In the genomic region with DNA sequence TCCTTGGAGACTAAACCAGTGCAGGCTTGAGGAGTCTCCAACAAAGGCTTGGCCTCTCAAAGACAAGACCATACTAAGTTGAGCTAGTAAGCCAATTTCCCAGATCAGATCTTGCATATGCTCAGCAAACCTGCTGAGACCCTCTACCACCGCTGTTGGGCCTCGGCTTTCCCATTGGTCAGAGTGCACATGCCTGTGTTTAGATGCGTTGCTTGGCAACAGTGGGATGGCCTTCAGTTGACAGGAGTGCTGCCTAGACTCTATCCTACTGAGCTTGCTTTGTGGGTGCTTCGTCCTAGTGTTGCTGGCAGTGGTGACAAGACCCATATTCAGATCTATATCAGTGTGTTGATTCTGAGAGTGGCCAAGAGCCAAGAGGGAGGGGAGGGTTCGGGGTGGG, we compare ENCODE assay signal across 26 mouse cellular contexts. TPM values are rescaled to one million over a fixed set of nuclear protein-coding genes. Genes with fewer than 3 reads are reported as not detected.
DNase-seq lines count a peak whose midpoint lies in the region; ATAC-seq and TF ChIP-seq lines count a peak whose summit lies in the region.
"Had no signal": no experiment of that assay in that cellular context is flagged by ENCODE, and none has a peak within 500 bp of the region (broad histone marks: within the 10 kb centered on the region; RNA-seq: fewer than 3 reads in every experiment).

No protein-coding gene starts in this region.

- no peak overlapping the region for H3K4me2 ChIP-seq in forebrain, embryonic 11.5 days (ENCODE audit: low read depth, low read length, severe bottlenecking)
- H3K4me2 ChIP-seq in forebrain, embryonic 12.5 days: no peak overlapping the region
- no peak overlapping the region for H3K4me2 ChIP-seq in midbrain, embryonic 12.5 days (replicated peaks)
- H3K4me2 ChIP-seq in midbrain, embryonic 16.5 days (ENCODE audit: low read length): no peak overlapping the region
- H3K4me2 ChIP-seq: embryonic facial prominence, embryonic 13.5 days; liver, embryonic 11.5 days had no signal

- TF ChIP-seq POLR2A in brain, embryonic 14.5 days (IDR thresholded peaks at IDR 0.05; ENCODE audit: borderline replicate concordance, extremely low read depth, insufficient read depth, insufficient read length, poor library complexity, severe bottlenecking): no peak

- ATAC-seq in forebrain, embryonic 11.5 days (replicated peaks; ENCODE audit: low FRiP score): 0 out of 2 replicates have a peak, but pooled peaks have one; percentile 58
- ATAC-seq in forebrain, embryonic 12.5 days (ENCODE audit: low FRiP score): no peak; the same call in 1 of the 2 replicates
- peak; percentile 52; the same call in 1 of the 2 replicates for ATAC-seq in midbrain, embryonic 12.5 days (ENCODE audit: low FRiP score, low read depth)
- no peak for ATAC-seq in midbrain, embryonic 16.5 days

- no peak overlapping the region for H3K9ac ChIP-seq in forebrain, embryonic 11.5 days (ENCODE audit: low read length)
- no peak overlapping the region for H3K9ac ChIP-seq in forebrain, embryonic 12.5 days
- H3K9ac ChIP-seq in midbrain, embryonic 12.5 days (replicated peaks): no peak overlapping the region
- no peak overlapping the region for H3K9ac ChIP-seq in midbrain, embryonic 16.5 days (ENCODE audit: low read depth, low read length)
- H3K9ac ChIP-seq: embryonic facial prominence, embryonic 13.5 days had no signal

- peak; percentile 53 for DNase-seq in forebrain, embryonic 11.5 days (ENCODE audit: low spot score)
- DNase-seq in brain, embryonic 14.5 days (ENCODE audit: low read depth): peak; percentile 26
- peak; percentile 36 for DNase-seq in retina, embryonic 14.5 days (ENCODE audit: low spot score)
- no peak for DNase-seq in adrenal gland, adult 2 months
- DNase-seq in spleen, postnatal 14 days (ENCODE audit: low spot score in 2 of 2): no peak
- DNase-seq: adrenal gland, postnatal 10 days; cerebellum, adult 11-12 months; cerebellum, postnatal 14 days; gastrocnemius, postnatal 10 days; heart, adult 11 months; heart, postnatal 36 days; kidney, adult 11 months; lung, adult 18-20 months; lung, postnatal 14 days; right cerebral cortex, adult 18-20 months; thymus, postnatal 4 days had no signal

- no peaks in the 10 kb centered on the region for H3K4me1 ChIP-seq in forebrain, embryonic 11.5 days (replicated peaks; ENCODE audit: control insufficient read depth, insufficient read depth, low read length)
- H3K4me1 ChIP-seq in forebrain, embryonic 12.5 days: 0 out of 2 replicates have a peak, but pooled peaks cover 4% of the 10 kb centered on the region
- H3K4me1 ChIP-seq in midbrain, embryonic 12.5 days: peaks cover 2% of the 10 kb centered on the region; the same call in 1 of the 2 replicates
- H3K4me1 ChIP-seq in midbrain, embryonic 16.5 days (ENCODE audit: control insufficient read depth, insufficient read depth, low read length): no peaks in the 10 kb centered on the region
- H3K4me1 ChIP-seq: megakaryocyte, embryonic 14.5 days had no signal

- WGBS in forebrain, embryonic 11.5 days: 12% methylated on average over 5 of the region's 5 CpGs
- 14% methylated on average over 5 of the region's 5 CpGs for WGBS in forebrain, embryonic 12.5 days
- 13% methylated on average over 5 of the region's 5 CpGs for WGBS in midbrain, embryonic 12.5 days
- WGBS in midbrain, embryonic 16.5 days: 17% methylated on average over 5 of the region's 5 CpGs

- H3K27ac ChIP-seq in forebrain, embryonic 11.5 days (ENCODE audit: low read depth, low read length): no peak overlapping the region
- no peak overlapping the region for H3K27ac ChIP-seq in forebrain, embryonic 12.5 days
- H3K27ac ChIP-seq in midbrain, embryonic 12.5 days (replicated peaks): no peak overlapping the region
- H3K27ac ChIP-seq in midbrain, embryonic 16.5 days (ENCODE audit: low read length): no peak overlapping the region
- H3K27ac ChIP-seq: embryonic facial prominence, embryonic 13.5 days; kidney, postnatal 0 days had no signal

- no peaks in the 10 kb centered on the region for H3K27me3 ChIP-seq in forebrain, embryonic 11.5 days (ENCODE audit: control insufficient read depth, insufficient read depth, low read length)
- H3K27me3 ChIP-seq in forebrain, embryonic 12.5 days: no peaks in the 10 kb centered on the region
- H3K27me3 ChIP-seq in midbrain, embryonic 12.5 days: no peaks in the 10 kb centered on the region
- no peaks in the 10 kb centered on the region for H3K27me3 ChIP-seq in midbrain, embryonic 16.5 days (ENCODE audit: control insufficient read depth, insufficient read depth, low read depth, low read length)
- H3K27me3 ChIP-seq: embryonic facial prominence, embryonic 13.5 days had no signal

- no peak overlapping the region for H3K4me3 ChIP-seq in forebrain, embryonic 11.5 days (ENCODE audit: low read depth, low read length)
- H3K4me3 ChIP-seq in forebrain, embryonic 12.5 days (replicated peaks): no peak overlapping the region
- H3K4me3 ChIP-seq in midbrain, embryonic 12.5 days: no peak overlapping the region
- no peak overlapping the region for H3K4me3 ChIP-seq in midbrain, embryonic 16.5 days (ENCODE audit: low read depth, low read length)
- H3K4me3 ChIP-seq: embryonic facial prominence, embryonic 13.5 days; megakaryocyte, embryonic 14.5 days had no signal

- TF ChIP-seq CTCF in brain, embryonic 14.5 days (IDR thresholded peaks at IDR 0.05; ENCODE audit: borderline replicate concordance, extremely low read depth, insufficient read depth, insufficient read length): no peak

- H3K9me3 ChIP-seq in forebrain, embryonic 11.5 days (ENCODE audit: control insufficient read depth, low read length): no peaks in the 10 kb centered on the region
- H3K9me3 ChIP-seq in forebrain, embryonic 12.5 days: no peaks in the 10 kb centered on the region; the same call in 1 of the 2 replicates
- no peaks in the 10 kb centered on the region for H3K9me3 ChIP-seq in midbrain, embryonic 12.5 days
- peaks cover 4% of the 10 kb centered on the region; the same call in 1 of the 2 replicates for H3K9me3 ChIP-seq in midbrain, embryonic 16.5 days (replicated peaks; ENCODE audit: control insufficient read depth, low read length, poor library complexity, severe bottlenecking)
- H3K9me3 ChIP-seq: embryonic facial prominence, embryonic 13.5 days; megakaryocyte, embryonic 14.5 days had no signal

- H3K36me3 ChIP-seq in forebrain, embryonic 11.5 days (ENCODE audit: control insufficient read depth, insufficient read depth, low read length): no peaks in the 10 kb centered on the region
- H3K36me3 ChIP-seq in forebrain, embryonic 12.5 days (replicated peaks): no peaks in the 10 kb centered on the region
- no peaks in the 10 kb centered on the region for H3K36me3 ChIP-seq in midbrain, embryonic 12.5 days
- no peaks in the 10 kb centered on the region for H3K36me3 ChIP-seq in midbrain, embryonic 16.5 days (ENCODE audit: control insufficient read depth, insufficient read depth, low read length)
- H3K36me3 ChIP-seq: embryonic facial prominence, embryonic 13.5 days had no signal

RNA-seq across cellular contexts. Expression of a gene that starts 28.1 kb away (rescaled TPM):
- polyA plus RNA-seq in forebrain, embryonic 11.5 days (2014; fragmentation: Nextera tagmentation; extraction: Ambion mirVana): 22.4 and 27.2 TPM in 2 replicates
- polyA plus RNA-seq in forebrain, embryonic 12.5 days (2016; fragmentation: Nextera tagmentation; extraction: Ambion mirVana): 24.5 and 30.9 TPM in 2 replicates
- 17.6 and 23.0 TPM in 2 replicates for polyA plus RNA-seq in midbrain, embryonic 12.5 days (2016; fragmentation: Nextera tagmentation; extraction: Ambion mirVana)
- 2.9 and 3.5 TPM in 2 replicates for polyA plus RNA-seq in midbrain, embryonic 16.5 days (2015; fragmentation: Nextera tagmentation; extraction: Ambion mirVana)
- polyA plus RNA-seq in brain, embryonic 14.5 days (2012; rRNA removed): 5.6 and 6.6 TPM in 2 replicates
- 10 to 100 TPM; 36.5 to 55.8 TPM for total RNA-seq in adrenal gland, adult 2 months (2021)
- polyA plus RNA-seq in adrenal gland, adult 2 months (2012; rRNA removed): 12.6 and 15.9 TPM in 2 replicates

RNA-seq across cellular contexts. Expression of a gene that starts 28.3 kb away (rescaled TPM):
- polyA plus RNA-seq in forebrain, embryonic 11.5 days (2014; fragmentation: Nextera tagmentation; extraction: Ambion mirVana): 5,982 and 6,086 TPM in 2 replicates
- 6,142 and 6,230 TPM in 2 replicates for polyA plus RNA-seq in forebrain, embryonic 12.5 days (2016; fragmentation: Nextera tagmentation; extraction: Ambion mirVana)
- 4,827 and 5,103 TPM in 2 replicates for polyA plus RNA-seq in midbrain, embryonic 12.5 days (2016; fragmentation: Nextera tagmentation; extraction: Ambion mirVana)
- 276 and 359 TPM in 2 replicates for polyA plus RNA-seq in midbrain, embryonic 16.5 days (2015; fragmentation: Nextera tagmentation; extraction: Ambion mirVana)
- polyA plus RNA-seq in brain, embryonic 14.5 days (2012; rRNA removed): 71.3 and 78.4 TPM in 2 replicates
- 10 to 100 TPM; 24.8 to 29.8 TPM for total RNA-seq in adrenal gland, adult 2 months (2021)
- 126 and 141 TPM in 2 replicates for polyA plus RNA-seq in adrenal gland, adult 2 months (2012; rRNA removed)

RNA-seq across cellular contexts. Expression of a gene that starts 29.6 kb away (rescaled TPM):
- polyA plus RNA-seq in forebrain, embryonic 11.5 days (2014; fragmentation: Nextera tagmentation; extraction: Ambion mirVana): 14.3 and 14.6 TPM in 2 replicates
- polyA plus RNA-seq in forebrain, embryonic 12.5 days (2016; fragmentation: Nextera tagmentation; extraction: Ambion mirVana): 12.5 and 13.8 TPM in 2 replicates
- polyA plus RNA-seq in midbrain, embryonic 12.5 days (2016; fragmentation: Nextera tagmentation; extraction: Ambion mirVana): 11.5 and 17.5 TPM in 2 replicates
- polyA plus RNA-seq in midbrain, embryonic 16.5 days (2015; fragmentation: Nextera tagmentation; extraction: Ambion mirVana): 2.6 and 2.8 TPM in 2 replicates
- polyA plus RNA-seq in brain, embryonic 14.5 days (2012; rRNA removed): 25.9 and 58.6 TPM in 2 replicates
- 10 to 100 TPM; 22.2 to 52.8 TPM for total RNA-seq in adrenal gland, adult 2 months (2021)
- 4.1 and 6.6 TPM in 2 replicates for polyA plus RNA-seq in adrenal gland, adult 2 months (2012; rRNA removed)

RNA-seq across cellular contexts. Expression of a gene that starts 50.1 kb away (rescaled TPM):
- not detected in 2 replicates for polyA plus RNA-seq in forebrain, embryonic 11.5 days (2014; fragmentation: Nextera tagmentation; extraction: Ambion mirVana)
- polyA plus RNA-seq in forebrain, embryonic 12.5 days (2016; fragmentation: Nextera tagmentation; extraction: Ambion mirVana): not detected in 2 replicates
- not detected in 2 replicates for polyA plus RNA-seq in midbrain, embryonic 12.5 days (2016; fragmentation: Nextera tagmentation; extraction: Ambion mirVana)
- 3.7 TPM in 1 of 2 replicates, not detected in the other for polyA plus RNA-seq in midbrain, embryonic 16.5 days (2015; fragmentation: Nextera tagmentation; extraction: Ambion mirVana)
- not detected in 2 replicates for polyA plus RNA-seq in brain, embryonic 14.5 days (2012; rRNA removed)
- total RNA-seq in adrenal gland, adult 2 months (2021): 100 to 1,000 TPM; 165 to 190 TPM
- polyA plus RNA-seq in adrenal gland, adult 2 months (2012; rRNA removed): 4.5 TPM in 1 of 2 replicates, not detected in the other
- polyA plus RNA-seq: embryonic facial prominence, embryonic 13.5 days; heart, embryonic 14.5 days; kidney, postnatal 0 days; limb, embryonic 11.5 days; liver, embryonic 11.5 days had no signal

RNA-seq across cellular contexts. Expression of a gene that starts 51.3 kb away (rescaled TPM):
- polyA plus RNA-seq in forebrain, embryonic 11.5 days (2014; fragmentation: Nextera tagmentation; extraction: Ambion mirVana): not detected in 2 replicates
- not detected in 2 replicates for polyA plus RNA-seq in forebrain, embryonic 12.5 days (2016; fragmentation: Nextera tagmentation; extraction: Ambion mirVana)
- polyA plus RNA-seq in midbrain, embryonic 12.5 days (2016; fragmentation: Nextera tagmentation; extraction: Ambion mirVana): not detected in 2 replicates
- not detected in 2 replicates for polyA plus RNA-seq in midbrain, embryonic 16.5 days (2015; fragmentation: Nextera tagmentation; extraction: Ambion mirVana)
- polyA plus RNA-seq in brain, embryonic 14.5 days (2012; rRNA removed): not detected in 2 replicates
- 10 to 100 TPM; 16.1 to 19.4 TPM for total RNA-seq in adrenal gland, adult 2 months (2021)
- polyA plus RNA-seq in adrenal gland, adult 2 months (2012; rRNA removed): not detected in 2 replicates
- total RNA-seq: adrenal gland, postnatal 10 days; heart, postnatal 36 days had no signal
- polyA plus RNA-seq: embryonic facial prominence, embryonic 13.5 days; heart, embryonic 14.5 days; kidney, postnatal 0 days; small intestine, adult 2 months had no signal

Comparison
In these comparisons a context has a peak if more than half of its experiments do, and no peak if none do; other contexts are left out.
1. ATAC-seq: peak in forebrain, embryonic 11.5 days (single experiment) and midbrain, embryonic 12.5 days (single experiment); none in forebrain, embryonic 12.5 days (single experiment) and midbrain, embryonic 16.5 days (single experiment).
2. RNA of a gene that starts 28.3 kb away (polyA plus RNA-seq): 6,142 to 6,230 TPM in forebrain, embryonic 12.5 days, 5,982 to 6,086 TPM in forebrain, embryonic 11.5 days and 4,827 to 5,103 TPM in midbrain, embryonic 12.5 days; 276 to 359 TPM in midbrain, embryonic 16.5 days, 126 to 141 TPM in adrenal gland, adult 2 months and 71.3 to 78.4 TPM in brain, embryonic 14.5 days; every median in the first group is over 10 times any median in the second.
3. DNase-seq: peak in forebrain, embryonic 11.5 days (single experiment), brain, embryonic 14.5 days (single experiment) and retina, embryonic 14.5 days (single experiment); none in adrenal gland, adult 2 months (single experiment) and spleen, postnatal 14 days (0 of 2).